Mouse (Mus musculus) CH12.LX (cell line): ENCODE measurements around the gene Kctd17. TPM values are rescaled to one million over a fixed set of nuclear protein-coding genes. Genes with fewer than 3 reads are reported as not detected.

ENCODE experiments used
- DNase-seq: peaks from one replicate; pipeline ENCODE4 v3.0.0-alpha.2; 2013; ENCODE audit errors: extremely low read depth
- H3K27ac ChIP-seq: 2 replicates; pipeline ENCODE4 v1.5.1; 2012; ENCODE audit warnings: low read depth, mild to moderate bottlenecking, control low read depth, moderate library complexity; ENCODE audit not compliant: insufficient read depth
- H3K27me3 ChIP-seq: replicated peaks from 2 replicates; pipeline ENCODE3; 2012; ENCODE audit warnings: inconsistent platforms
- H3K36me3 ChIP-seq, 2 experiments: replicated peaks in 1 of 2; 2 replicates each; pipeline versions ENCODE3 to v1.6.1; 2012; ENCODE audit warnings: inconsistent platforms in 1 of 2, low read length in 1 of 2, mild to moderate bottlenecking in 1 of 2, mixed read lengths in 1 of 2, moderate library complexity in 1 of 2; ENCODE audit not compliant: control insufficient read depth in 1 of 2, insufficient read depth in 1 of 2
- H3K4me1 ChIP-seq, 2 experiments: 2 replicates each; pipeline ENCODE4 v1.6.1; 2012; ENCODE audit warnings: inconsistent platforms in 1 of 2, moderate library complexity in 1 of 2; ENCODE audit not compliant: insufficient read depth in 2 of 2, control insufficient read depth in 1 of 2
- H3K4me2 ChIP-seq: 2 replicates; pipeline ENCODE4 v1.6.1; 2012; ENCODE audit warnings: low read depth, mild to moderate bottlenecking, control low read depth; ENCODE audit not compliant: poor library complexity, insufficient read depth, severe bottlenecking
- H3K4me3 ChIP-seq, 3 experiments: fragments of 150-350 bp in 1 of 3; sonication (generic) in 1 of 3; replicated peaks in 1 of 3; 2 replicates each; pipeline versions ENCODE3 to v1.5.1; 2011 to 2012; ENCODE audit warnings: low read depth in 2 of 3, low read length in 2 of 3, mild to moderate bottlenecking in 2 of 3, moderate library complexity in 2 of 3, control low read depth in 1 of 3, improper control_type of control experiment in 1 of 3, inconsistent platforms in 1 of 3, mixed read lengths in 1 of 3; ENCODE audit not compliant: poor library complexity in 1 of 3
- H3K79me2 ChIP-seq: replicated peaks from 2 replicates; pipeline ENCODE4 v1.6.1; 2012; ENCODE audit warnings: mild to moderate bottlenecking, moderate library complexity; ENCODE audit not compliant: control insufficient read depth, poor library complexity, insufficient read depth, severe bottlenecking; ENCODE audit errors: extremely low read depth
- H3K9ac ChIP-seq: 2 replicates; pipeline ENCODE4 v1.6.1; 2012; ENCODE audit warnings: low read depth, mild to moderate bottlenecking, control low read depth, moderate library complexity; ENCODE audit not compliant: insufficient read depth
- H3K9me3 ChIP-seq: replicated peaks from 2 replicates; pipeline ENCODE3; 2012; ENCODE audit warnings: low read length, inconsistent platforms, mixed read lengths
- CHD1 ChIP-seq: IDR thresholded peaks from 2 replicates; pipeline ENCODE4 v1.6.1; 2012; ENCODE audit warnings: low read depth, low read length, improper control_type of control experiment, inconsistent platforms
- CHD2 ChIP-seq: IDR thresholded peaks from 2 replicates; pipeline ENCODE4 v1.6.1; 2011; ENCODE audit warnings: low read length, improper control_type of control experiment
- CTCF ChIP-seq, 2 experiments: IDR thresholded peaks in 1 of 2; conservative IDR thresholded peaks in 1 of 2; 2 replicates each; pipeline ENCODE4 v1.5.1; 2011 to 2012; ENCODE audit warnings: low read depth in 2 of 2, low read length in 2 of 2, improper control_type of control experiment in 1 of 2, inconsistent platforms in 1 of 2, mild to moderate bottlenecking in 1 of 2, moderate library complexity in 1 of 2
- ELF1 ChIP-seq: IDR thresholded peaks from 2 replicates; pipeline ENCODE4 v1.6.1; 2014; ENCODE audit warnings: low read depth, mild to moderate bottlenecking, inconsistent platforms, low read length, improper control_type of control experiment
- GABPA ChIP-seq: IDR thresholded peaks from 2 replicates; pipeline ENCODE4 v1.6.1; 2012; ENCODE audit warnings: low read depth, low read length, improper control_type of control experiment, inconsistent platforms; ENCODE audit not compliant: insufficient replicate concordance
- HCFC1 ChIP-seq: IDR thresholded peaks from 2 replicates; pipeline ENCODE4 v1.6.1; 2012; ENCODE audit warnings: low read depth, mild to moderate bottlenecking, inconsistent platforms, low read length, improper control_type of control experiment
- IRF4 ChIP-seq: IDR thresholded peaks from 2 replicates; pipeline ENCODE4 v1.6.1; 2014; ENCODE audit warnings: low read depth, mild to moderate bottlenecking, inconsistent platforms, low read length, improper control_type of control experiment
- JUND ChIP-seq: conservative IDR thresholded peaks from 2 replicates; pipeline ENCODE4 v1.6.1; 2011; ENCODE audit warnings: low read depth, low read length, improper control_type of control experiment
- KAT2A ChIP-seq: IDR thresholded peaks from 2 replicates; pipeline ENCODE4 v1.6.1; 2012; ENCODE audit warnings: low read length, improper control_type of control experiment, inconsistent platforms; ENCODE audit not compliant: insufficient replicate concordance
- MAX ChIP-seq: IDR thresholded peaks from 2 replicates; pipeline ENCODE4 v1.6.1; 2011; ENCODE audit warnings: low read length, improper control_type of control experiment
- MAZ ChIP-seq: IDR thresholded peaks from 2 replicates; pipeline ENCODE4 v1.6.1; 2012; ENCODE audit warnings: low read depth, mild to moderate bottlenecking, inconsistent platforms, low read length, improper control_type of control experiment, moderate library complexity
- MYC ChIP-seq: IDR thresholded peaks from 2 replicates; pipeline ENCODE4 v1.6.1; 2011; ENCODE audit warnings: low read depth, mild to moderate bottlenecking, improper control_type of control experiment, low read length
- NELFE ChIP-seq: IDR thresholded peaks from 2 replicates; pipeline ENCODE4 v1.6.1; 2011; ENCODE audit warnings: low read depth, low read length, improper control_type of control experiment
- NRF1 ChIP-seq: IDR thresholded peaks from 2 replicates; pipeline ENCODE4 v1.6.1; 2014; ENCODE audit warnings: low read depth, mild to moderate bottlenecking, inconsistent platforms, low read length, improper control_type of control experiment, moderate library complexity
- PAX5 ChIP-seq: IDR thresholded peaks from 2 replicates; pipeline ENCODE4 v1.6.1; 2012; ENCODE audit warnings: low read length, inconsistent platforms, mixed read lengths
- POLR2A ChIP-seq: IDR thresholded peaks from 2 replicates; pipeline ENCODE4 v1.6.1; 2011; ENCODE audit warnings: low read depth, mild to moderate bottlenecking, improper control_type of control experiment, low read length
- POLR2AphosphoS2 ChIP-seq: IDR thresholded peaks from 2 replicates; pipeline ENCODE4 v1.6.1; 2011; ENCODE audit warnings: low read depth, low read length, improper control_type of control experiment
- SIN3A ChIP-seq: IDR thresholded peaks from 2 replicates; pipeline ENCODE4 v1.6.1; 2012; ENCODE audit warnings: low read length, improper control_type of control experiment, inconsistent platforms
- TCF12 ChIP-seq: IDR thresholded peaks from 2 replicates; pipeline ENCODE4 v1.6.1; 2014; ENCODE audit warnings: low read depth, mild to moderate bottlenecking, inconsistent platforms, low read length, improper control_type of control experiment
- UBTF ChIP-seq: IDR thresholded peaks from 2 replicates; pipeline ENCODE4 v1.6.1; 2012; ENCODE audit warnings: low read depth, mild to moderate bottlenecking, inconsistent platforms, low read length, improper control_type of control experiment, moderate library complexity
- ZC3H11A ChIP-seq: IDR thresholded peaks from 2 replicates; pipeline ENCODE4 v1.6.1; 2012; ENCODE audit warnings: low read depth, mild to moderate bottlenecking, inconsistent platforms, low read length, improper control_type of control experiment
- ZMIZ1 ChIP-seq: IDR thresholded peaks from 2 replicates; pipeline ENCODE4 v1.6.1; 2012; ENCODE audit warnings: low read depth, mild to moderate bottlenecking, inconsistent platforms, low read length, improper control_type of control experiment
- ZNF384 ChIP-seq: IDR thresholded peaks from 2 replicates; pipeline ENCODE4 v1.6.1; 2012; ENCODE audit warnings: low read depth, low read length, improper control_type of control experiment, inconsistent platforms
- dilution Hi-C: fragments of 300-500 bp; cut with MboI; formaldehyde crosslinking; loops from 2 replicates; pipeline ENCODE4 v1.14.3; 2020; ENCODE audit warnings: low sequenced_read_pairs; ENCODE audit not compliant: extremely low pct_unique_long_range_greater_than_20kb, extremely low pct_ligation_motif_present
- in situ Hi-C: fragments of 300-500 bp; cut with MboI; formaldehyde crosslinking; loops from 3 replicates; pipeline ENCODE4 v1.14.3; 2019; ENCODE audit warnings: low sequenced_read_pairs, low pct_ligation_motif_present, low pct_unique_long_range_greater_than_20kb, mixed read lengths
- polyA plus RNA-seq: library from polyadenylated mRNA; unstranded; fragments of >175 nt; gene quantifications from 2 replicates; pipeline ENCODE4 v1.2.1, GENCODE M21; 2012; ENCODE audit warnings: low read depth; ENCODE audit not compliant: insufficient read length
- total RNA-seq, 2 experiments: library from RNA; depleted of rRNA; stranded (reverse); fragments of 300-350 nt in 1 of 2; fragments of >200 nt in 1 of 2; gene quantifications; 2 replicates each; pipeline ENCODE4 v1.2.3; 2012 to 2014

The Kctd17 gene
- total and polyA plus RNA-seq, 3 experiments, result not detected

DNA sequence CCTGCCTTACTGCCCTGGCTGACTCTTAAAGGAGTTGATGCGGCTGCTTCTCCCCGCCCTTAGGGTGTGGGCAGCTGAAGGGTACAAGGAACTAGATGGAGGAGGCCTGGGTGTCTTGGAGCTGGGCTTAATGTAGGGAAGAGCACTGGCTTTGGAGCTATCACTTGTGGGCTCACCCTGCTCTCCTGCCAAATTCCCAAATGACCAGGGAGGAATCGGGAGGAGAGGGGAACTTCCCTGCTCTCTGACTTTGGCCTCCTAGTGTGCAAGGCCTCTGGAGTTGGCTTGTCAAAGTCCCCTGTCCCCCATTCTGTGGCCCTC is 735 bp downstream of the Kctd17 start:
- Histone ChIP-seq H3K27me3 (peaks cover 18% of the 10 kb centered on the region), H3K79me2 (no peaks in the 10 kb centered on the region)
- dilution Hi-C loops, result no loop called here
- TF ChIP-seq UBTF (no peak), ZMIZ1 (no peak), CHD2 (no peak), MYC (no peak), CHD1 (no peak), ZNF384 (no peak), MAX (no peak), GABPA (no peak), NELFE (no peak), PAX5 (no peak), POLR2AphosphoS2 (no peak), IRF4 (no peak), ZC3H11A (no peak), ELF1 (no peak), SIN3A (no peak)
- TF ChIP-seq, all 38 proteins: peak for 0
- Histone ChIP-seq H3K4me1 (peaks cover 8 to 33% of the 10 kb centered on the region in 2 experiments), H3K27ac (no peak overlapping the region), H3K9ac (no peak overlapping the region), H3K36me3 (no peaks in the 10 kb centered on the region), H3K4me3 (no peak overlapping the region), H3K9me3 (peaks cover 8% of the 10 kb centered on the region), H3K4me2 (no peak overlapping the region)
- DNase-seq, result no peak
- in situ Hi-C loops, result loop anchor here (10.0 to 25.0 kb wide), 2 partner anchors 64 to 308 kb away; no protein-coding TSS in a partner anchor

DNA sequence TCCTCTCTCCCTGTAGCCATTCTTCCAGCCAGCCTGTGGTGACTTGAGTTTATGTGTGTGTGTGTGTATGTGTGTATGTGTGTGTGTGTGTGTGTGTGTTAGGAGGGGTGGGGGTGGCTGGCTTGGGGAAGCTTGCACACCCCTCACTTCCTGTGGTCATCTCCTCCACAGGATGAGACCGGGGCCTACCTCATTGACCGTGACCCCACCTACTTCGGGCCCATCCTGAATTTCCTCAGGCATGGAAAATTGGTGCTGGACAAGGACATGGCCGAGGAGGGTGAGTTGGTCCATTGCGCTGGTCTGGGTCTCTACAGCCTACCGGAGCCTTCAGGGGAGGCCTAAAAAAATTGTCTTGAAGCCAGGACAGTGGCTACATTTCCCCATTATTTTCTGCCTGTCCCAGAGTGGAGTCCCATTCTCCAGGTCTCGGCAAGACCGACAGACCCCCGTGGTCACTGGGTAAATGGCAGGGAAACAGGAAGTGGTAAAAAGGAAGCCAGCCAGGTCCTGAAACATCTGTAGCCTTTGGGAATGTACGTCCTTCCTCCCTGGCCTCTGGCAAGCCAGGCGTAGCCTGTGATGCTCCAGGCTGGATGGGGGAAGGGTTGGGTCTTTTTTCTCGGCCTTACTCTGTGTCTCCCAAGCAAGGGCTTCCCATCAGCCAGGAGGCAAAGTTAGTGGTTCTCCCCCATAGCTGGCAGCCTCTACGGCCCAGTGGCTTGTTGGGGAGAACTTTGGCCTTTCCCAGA is 1.7 kb downstream of the Kctd17 start:
- Histone ChIP-seq H3K9me3 (peaks cover 8% of the 10 kb centered on the region), H3K27me3 (peaks cover 17% of the 10 kb centered on the region)

More for the DNA sequence above, 1.7 kb downstream of the Kctd17 start:
- in situ Hi-C loops (loop anchor here (10.0 to 25.0 kb wide), 2 partner anchors 65 to 307 kb away; no protein-coding TSS in a partner anchor), dilution Hi-C loops (no loop called here)
- Histone ChIP-seq H3K9ac (no peak overlapping the region), H3K79me2 (no peaks in the 10 kb centered on the region), H3K36me3 (no peaks in the 10 kb centered on the region), H3K27ac (no peak overlapping the region), H3K4me3 (no peak overlapping the region), H3K4me2 (no peak overlapping the region), H3K4me1 (peaks cover 8 to 36% of the 10 kb centered on the region in 2 experiments)
- DNase-seq, result no peak
- TF ChIP-seq MYC (no peak), JUND (no peak), KAT2A (no peak), MAZ (no peak), NRF1 (no peak), CTCF (conservative IDR thresholded peaks at IDR 0.05 in 1 of 2, IDR thresholded peaks at IDR 0.05 in 1 of 2; ENCODE audit: low read depth in 2 of 2, low read length in 2 of 2) (no peak), HCFC1 (no peak), POLR2A (no peak), CHD2 (no peak), TCF12 (no peak), GABPA (no peak), IRF4 (no peak)
